Mouse (Mus musculus) small intestine, adult 2 months (tissue): ENCODE results near the gene Smim26.

Experiments
- CTCF ChIP-seq: fragments of 200-500 bp; IDR thresholded peaks from 2 replicates; pipeline ENCODE4 v1.5.1; 2012; ENCODE audit warnings: low read depth, mild to moderate bottlenecking, control low read depth, inconsistent platforms, low read length, moderate library complexity, mixed read lengths; ENCODE audit not compliant: insufficient replicate concordance, insufficient read length; ENCODE audit errors: extremely low read depth
- POLR2A ChIP-seq: fragments of 200-500 bp; IDR thresholded peaks from 2 replicates; pipeline ENCODE4 v1.6.1; 2012; ENCODE audit warnings: low read depth, mild to moderate bottlenecking, control low read depth, inconsistent platforms, low read length, moderate library complexity

GRCm38 (mm10) chr2:144638719-144639118, 44.9 kb downstream of the Smim26 start:
- TF ChIP-seq POLR2A (no peak), CTCF (no peak)
